Mouse (Mus musculus) small intestine, adult 2 months (tissue): ENCODE measurements at regions not wholly inside any gene's neighbourhood (a gene's known extent, or its start where the extent isn't known, plus 50 kb on each side); places are given as distances from the start of the nearest gene placed in this dataset.

ENCODE experiments used
- H3K27ac ChIP-seq: fragments of 200-500 bp; 2 replicates; pipeline ENCODE4 v1.5.1; 2012; ENCODE audit warnings: low read depth, low read length, control low read depth, inconsistent platforms; ENCODE audit not compliant: insufficient read depth
- H3K27me3 ChIP-seq: fragments of 200-500 bp; 2 replicates; pipeline ENCODE4 v1.6.1; 2012; ENCODE audit warnings: mild to moderate bottlenecking, moderate library complexity, low read length, inconsistent platforms; ENCODE audit not compliant: control insufficient read depth, insufficient read depth
- H3K36me3 ChIP-seq: fragments of 200-500 bp; 2 replicates; pipeline ENCODE4 v1.6.1; 2012; ENCODE audit warnings: mild to moderate bottlenecking, low read length, control low read depth, inconsistent platforms; ENCODE audit not compliant: control insufficient read depth, insufficient read depth
- H3K4me1 ChIP-seq: fragments of 200-500 bp; 2 replicates; pipeline ENCODE4 v1.6.1; 2012; ENCODE audit warnings: low read length, inconsistent platforms, mixed read lengths; ENCODE audit not compliant: control insufficient read depth, insufficient read depth, insufficient read length
- H3K4me3 ChIP-seq: fragments of 200-500 bp; 2 replicates; pipeline ENCODE4 v1.5.1; 2012; ENCODE audit warnings: low read depth, mild to moderate bottlenecking, control low read depth, inconsistent platforms, low read length, moderate library complexity
- CTCF ChIP-seq: fragments of 200-500 bp; IDR thresholded peaks from 2 replicates; pipeline ENCODE4 v1.5.1; 2012; ENCODE audit warnings: low read depth, mild to moderate bottlenecking, control low read depth, inconsistent platforms, low read length, moderate library complexity, mixed read lengths; ENCODE audit not compliant: insufficient replicate concordance, insufficient read length; ENCODE audit errors: extremely low read depth
- POLR2A ChIP-seq: fragments of 200-500 bp; IDR thresholded peaks from 2 replicates; pipeline ENCODE4 v1.6.1; 2012; ENCODE audit warnings: low read depth, mild to moderate bottlenecking, control low read depth, inconsistent platforms, low read length, moderate library complexity
- WGBS: fragments of 180-500 bp; shearing (Covaris S2); methylation state at CpG from one replicate; pipeline ENCODE4 v1.1.7; 2018; 5-methylcytosine and 5-hydroxymethylcytosine counted together

GRCm38 (mm10) chr2:159250065-159250464 is 455.5 kb downstream of the Dhx35 start:
- TF ChIP-seq POLR2A: no peak
- TF ChIP-seq CTCF: no peak
- no peaks in the 10 kb centered on the region for H3K36me3 ChIP-seq
- H3K27ac ChIP-seq: no peak overlapping the region
- H3K27me3 ChIP-seq: no peaks in the 10 kb centered on the region
- WGBS: 90% methylated on average over 6 of the region's 6 CpGs
- H3K4me3 ChIP-seq: no peak overlapping the region
- H3K4me1 ChIP-seq: no peaks in the 10 kb centered on the region

- Histone ChIP-seq H3K4me1 (no peaks in the 10 kb centered on the region), H3K27me3 (no peaks in the 10 kb centered on the region), H3K36me3 (no peaks in the 10 kb centered on the region), H3K27ac (no peak overlapping the region), H3K4me3 (no peak overlapping the region)
- TF ChIP-seq CTCF (no peak), POLR2A (no peak)
- whole genome bisulfite sequencing: 75% methylated on average over 6 of the region's 6 CpGs
Measured at GRCm38 (mm10) chr2:159250993-159251665, 456.5 kb downstream of the Dhx35 start.

DNA sequence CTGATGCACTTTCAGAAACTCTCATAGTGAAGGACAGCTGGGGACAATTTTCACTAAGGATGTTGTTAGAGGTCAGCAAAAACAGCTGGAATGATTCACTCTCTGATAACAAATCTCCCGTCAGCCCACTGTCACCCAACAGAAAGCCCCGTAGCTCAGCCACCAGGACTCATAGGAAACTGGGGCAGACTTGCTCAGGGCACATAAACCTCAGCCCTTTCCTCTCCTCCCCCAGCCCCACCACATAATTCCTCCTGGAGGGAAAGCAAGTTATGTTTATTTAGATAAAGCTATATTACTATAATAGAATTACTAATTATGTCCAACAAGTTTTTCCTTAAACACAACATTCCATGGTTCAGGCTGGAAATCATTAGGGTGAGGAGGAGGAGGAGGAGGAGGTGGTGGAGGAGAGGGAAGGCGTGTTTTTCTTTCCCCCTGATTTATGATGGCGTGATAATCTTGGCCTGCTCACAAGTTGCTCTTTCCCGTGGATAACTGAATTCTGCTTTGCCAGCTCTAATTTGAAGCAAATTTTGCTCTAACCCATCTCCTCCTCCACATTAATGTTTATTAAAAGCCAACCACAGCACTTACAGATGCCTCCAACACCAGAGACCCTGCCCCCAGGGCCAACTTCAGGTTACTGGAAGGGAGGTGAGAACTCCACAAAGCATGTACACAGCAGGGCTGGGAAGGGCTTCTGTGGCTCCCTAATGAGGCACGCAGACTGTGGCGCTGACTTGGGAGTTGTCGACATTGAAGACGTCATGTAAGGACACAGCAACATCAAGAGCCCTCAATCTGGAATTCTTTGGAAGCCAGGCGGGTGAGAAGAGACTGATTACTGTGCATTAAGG is 475.8 kb downstream of the Dhx35 start:
- Histone ChIP-seq H3K4me1 (no peaks in the 10 kb centered on the region), H3K36me3 (no peaks in the 10 kb centered on the region), H3K27me3 (no peaks in the 10 kb centered on the region), H3K4me3 (no peak overlapping the region), H3K27ac (no peak overlapping the region)
- 58% methylated on average over 10 of the region's 10 CpGs for WGBS
- TF ChIP-seq CTCF (no peak), POLR2A (no peak)

DNA sequence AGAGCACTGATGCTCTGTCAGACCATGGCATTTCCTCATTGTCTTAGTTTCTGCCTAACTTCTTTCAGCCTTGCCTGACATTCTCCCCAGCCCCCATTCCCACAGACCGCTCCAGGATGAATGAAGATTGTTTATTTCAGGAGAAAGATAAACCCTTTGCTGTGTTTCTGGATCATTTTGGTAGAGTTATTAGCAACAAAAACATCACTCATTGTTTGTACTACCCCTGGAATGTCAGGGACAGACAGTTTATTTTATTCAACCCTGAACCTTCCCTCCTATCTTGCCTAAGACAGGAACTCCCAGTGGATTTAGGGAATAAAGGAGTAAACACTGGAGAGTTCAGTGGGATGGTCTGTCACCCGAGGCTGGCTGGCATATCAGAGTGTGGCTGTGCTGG is 484.3 kb downstream of the Dhx35 start:
- 34% methylated on average over 2 of the region's 2 CpGs for WGBS
- Histone ChIP-seq H3K27me3 (no peaks in the 10 kb centered on the region), H3K4me3 (no peak overlapping the region), H3K36me3 (no peaks in the 10 kb centered on the region), H3K4me1 (no peaks in the 10 kb centered on the region), H3K27ac (no peak overlapping the region)
- TF ChIP-seq POLR2A (no peak), CTCF (no peak)

GRCm38 (mm10) chr2:159281558-159282320 is 487.1 kb downstream of the Dhx35 start:
- TF ChIP-seq POLR2A (no peak), CTCF (no peak)
- no peak overlapping the region for H3K4me3 ChIP-seq

DNA sequence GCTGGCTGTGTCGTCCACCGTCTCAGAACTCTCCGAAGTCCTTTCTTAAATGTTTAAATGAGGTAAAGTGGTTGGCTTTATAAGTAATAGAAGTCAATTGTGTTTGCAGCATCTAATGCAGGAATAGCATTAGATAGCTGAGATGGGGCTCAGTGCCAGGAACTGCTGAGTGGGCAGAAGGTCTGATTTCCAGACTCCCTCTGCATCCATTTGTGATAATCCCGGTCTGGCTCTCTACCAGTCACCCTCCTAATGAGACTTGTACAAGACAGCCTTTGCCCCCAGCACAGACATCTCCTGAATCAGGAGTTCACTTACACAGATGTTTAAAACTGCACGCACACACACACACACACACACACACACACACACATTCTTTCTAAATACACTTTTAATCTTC is 489.5 kb downstream of the Dhx35 start:
- no peaks in the 10 kb centered on the region for H3K36me3 ChIP-seq
- no peak overlapping the region for H3K27ac ChIP-seq
- no peak overlapping the region for H3K4me3 ChIP-seq
- no peaks in the 10 kb centered on the region for H3K27me3 ChIP-seq
- no peaks in the 10 kb centered on the region for H3K4me1 ChIP-seq
- 83% methylated on average over 5 of the region's 5 CpGs for whole genome bisulfite sequencing
- TF ChIP-seq CTCF: no peak
- TF ChIP-seq POLR2A: no peak

More at GRCm38 (mm10) chr2:159281558-159282320, 487.1 kb downstream of the Dhx35 start:
- no peaks in the 10 kb centered on the region for H3K36me3 ChIP-seq
- no peaks in the 10 kb centered on the region for H3K27me3 ChIP-seq
- no peak overlapping the region for H3K27ac ChIP-seq
- H3K4me1 ChIP-seq: no peaks in the 10 kb centered on the region
- 86% methylated on average over 8 of the region's 8 CpGs for WGBS

DNA sequence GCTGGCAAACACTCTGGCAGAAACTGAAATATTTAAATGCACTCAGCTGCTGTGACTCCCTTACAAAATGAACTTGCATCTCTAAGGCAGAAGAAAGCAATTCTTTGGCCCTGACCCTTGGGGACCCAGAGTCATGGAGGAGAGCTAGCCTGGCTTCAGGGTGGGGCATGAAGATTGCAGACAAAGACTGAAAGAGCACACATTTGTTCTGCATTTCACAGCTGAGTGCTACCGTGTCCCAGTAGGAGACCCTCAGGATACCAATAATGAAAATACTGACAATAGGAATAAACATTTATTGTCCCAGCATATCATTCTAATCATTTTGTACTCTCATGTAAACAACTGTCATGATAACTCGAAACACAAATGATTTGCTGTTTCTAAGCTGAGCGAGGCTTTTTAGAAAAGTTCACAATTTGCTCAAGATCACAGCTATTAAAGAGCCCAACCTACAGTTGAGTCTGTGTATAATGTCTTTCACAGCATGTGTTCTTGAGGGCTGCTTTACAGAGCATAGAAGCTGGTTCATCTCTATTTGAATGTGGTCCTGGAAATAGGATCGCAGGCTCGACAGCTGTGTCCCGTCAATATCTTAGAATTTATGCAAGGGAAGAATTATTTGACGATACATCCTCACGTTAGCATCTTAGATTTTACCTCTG is 490.1 kb downstream of the Dhx35 start:
- Histone ChIP-seq H3K27ac (no peak overlapping the region), H3K27me3 (no peaks in the 10 kb centered on the region), H3K4me1 (no peaks in the 10 kb centered on the region), H3K4me3 (no peak overlapping the region), H3K36me3 (no peaks in the 10 kb centered on the region)
- TF ChIP-seq CTCF (no peak), POLR2A (no peak)
- WGBS: 75% methylated on average over 8 of the region's 8 CpGs
